Mouse (Mus musculus) midbrain, embryonic 12.5 days (tissue): ENCODE data around the gene Arhgap4. TPM values are rescaled to one million over a fixed set of nuclear protein-coding genes. Genes with fewer than 3 reads are reported as not detected.

Experiments
- ATAC-seq: fragments of 200-750 bp; cut with Nextera tagmentation; 2 replicates; pipeline ENCODE4 v1.8.0; 2017; ENCODE audit warnings: low read depth, moderate TSS enrichment, moderate library complexity; ENCODE audit not compliant: low FRiP score
- H3K27ac ChIP-seq: fragments of 300-500 bp; sonication (generic); replicated peaks from 2 replicates; pipeline ENCODE4 v1.5.1; 2016; ENCODE audit warnings: mild to moderate bottlenecking
- H3K27me3 ChIP-seq: fragments of 300-500 bp; sonication (generic); 2 replicates; pipeline ENCODE4 v1.6.1; 2016; ENCODE audit warnings: mild to moderate bottlenecking
- H3K36me3 ChIP-seq: fragments of 300-500 bp; sonication (generic); 2 replicates; pipeline ENCODE4 v1.6.1; 2016
- H3K4me1 ChIP-seq: fragments of 300-500 bp; sonication (generic); 2 replicates; pipeline ENCODE4 v1.6.1; 2016
- H3K4me2 ChIP-seq: fragments of 300-500 bp; sonication (generic); replicated peaks from 2 replicates; pipeline ENCODE4 v1.6.1; 2016; ENCODE audit warnings: mild to moderate bottlenecking, moderate library complexity
- H3K4me3 ChIP-seq: fragments of 300-500 bp; sonication (generic); 2 replicates; pipeline ENCODE4 v1.5.1; 2016; ENCODE audit warnings: mild to moderate bottlenecking
- H3K9ac ChIP-seq: fragments of 300-500 bp; sonication (generic); replicated peaks from 2 replicates; pipeline ENCODE4 v1.6.1; 2016; ENCODE audit warnings: mild to moderate bottlenecking, moderate library complexity
- H3K9me3 ChIP-seq: fragments of 300-500 bp; sonication (generic); 2 replicates; pipeline ENCODE4 v1.6.1; 2016; ENCODE audit warnings: mild to moderate bottlenecking
- WGBS: fragments of 180-500 bp; shearing (Covaris S2); methylation state at CpG from one replicate; pipeline ENCODE4 v1.1.7; 2016; 5-methylcytosine and 5-hydroxymethylcytosine counted together
- polyA plus RNA-seq: library from polyadenylated mRNA; unstranded; fragments of >200 nt; fragmentation: Nextera tagmentation; extraction: Ambion mirVana; gene quantifications from 2 replicates; pipeline ENCODE4 v1.2.1, GENCODE M21; 2016

Arhgap4 gene
- polyA plus RNA-seq, 1 experiment from 2014 or later = 2.8 TPM

DNA sequence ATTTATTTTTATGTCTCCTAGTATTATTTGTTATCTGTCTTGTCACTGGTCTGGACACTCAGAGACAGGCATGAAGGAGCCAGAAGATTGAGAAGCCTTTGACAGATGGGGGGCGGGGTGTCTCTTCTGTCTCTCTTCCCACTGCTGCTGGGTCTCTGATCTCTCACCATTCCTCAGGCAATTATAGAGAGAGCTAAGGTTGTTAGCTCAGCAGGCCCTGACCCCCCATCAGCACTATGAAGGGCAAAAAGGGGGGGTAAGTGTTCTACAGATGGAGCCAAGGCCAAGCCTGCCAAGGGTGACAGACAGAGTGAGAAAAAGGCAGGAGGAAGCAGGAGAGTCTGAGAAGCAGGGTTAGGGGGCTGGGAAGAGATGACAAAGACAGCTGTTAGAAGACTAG is 49.7 kb downstream of the Arhgap4 start:
- no peaks in the 10 kb centered on the region for H3K36me3 ChIP-seq
- no peak overlapping the region for H3K4me2 ChIP-seq
- 57% methylated on average over 1 of the region's 1 CpGs for WGBS
- peaks cover 10% of the 10 kb centered on the region; the same call in 1 of the 2 replicates for H3K4me1 ChIP-seq
- ATAC-seq = 0 out of 2 replicates have a peak, but pooled peaks have one; percentile 27
- no peak overlapping the region for H3K27ac ChIP-seq
- H3K27me3 ChIP-seq = no peaks in the 10 kb centered on the region
- H3K9ac ChIP-seq = no peak overlapping the region
- H3K9me3 ChIP-seq = no peaks in the 10 kb centered on the region
- H3K4me3 ChIP-seq = no peak overlapping the region

DNA sequence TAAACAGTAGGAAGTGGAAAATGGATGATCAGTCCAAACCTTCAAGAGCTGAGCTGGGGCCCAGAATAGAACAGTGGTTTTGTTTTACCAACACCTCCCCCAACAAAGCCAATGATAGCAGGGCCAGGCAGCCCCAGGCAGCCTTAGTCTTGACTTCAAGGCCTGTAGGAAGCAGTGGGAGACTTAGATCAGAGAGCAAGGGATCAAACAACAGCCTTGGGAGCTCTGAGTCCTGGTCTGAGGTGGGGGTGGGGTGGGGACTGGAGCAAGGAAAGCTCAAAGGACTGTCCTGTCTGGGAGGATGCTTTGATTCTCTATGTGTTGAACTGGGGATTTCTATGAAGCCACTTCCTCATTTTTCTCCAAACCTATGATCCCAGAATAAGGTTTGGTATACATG is 50.2 kb downstream of the Arhgap4 start:
- no peaks in the 10 kb centered on the region for H3K9me3 ChIP-seq
- H3K4me2 ChIP-seq = no peak overlapping the region
- no peak overlapping the region for H3K4me3 ChIP-seq
- H3K27ac ChIP-seq = no peak overlapping the region
- no peaks in the 10 kb centered on the region for H3K27me3 ChIP-seq
- no peak overlapping the region for H3K9ac ChIP-seq
- H3K36me3 ChIP-seq = no peaks in the 10 kb centered on the region
- no peak for ATAC-seq
- peaks cover 14% of the 10 kb centered on the region; the same call in 1 of the 2 replicates for H3K4me1 ChIP-seq

DNA sequence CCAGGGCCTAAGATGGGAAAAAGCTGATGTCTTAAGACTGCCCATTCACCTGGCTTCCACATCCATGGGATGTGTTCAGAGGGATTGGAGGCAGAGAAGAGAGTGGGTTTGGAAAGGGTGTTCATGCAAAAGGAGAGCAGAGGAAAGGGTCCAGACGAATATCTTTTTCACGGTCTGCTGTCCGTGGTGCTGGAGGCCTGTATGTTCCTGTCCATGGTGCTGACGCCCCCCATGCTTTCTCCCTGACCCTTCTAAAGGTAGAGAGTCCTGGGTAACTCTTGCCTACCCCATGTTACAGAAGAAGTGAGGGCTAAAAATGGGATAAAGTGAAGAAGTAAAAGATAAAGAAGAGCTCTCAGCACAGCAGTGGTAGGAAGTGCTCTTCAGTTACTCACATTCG is 52.3 kb downstream of the Arhgap4 start:
- ATAC-seq = no peak
- Histone ChIP-seq H3K36me3 (no peaks in the 10 kb centered on the region), H3K4me2 (no peak overlapping the region), H3K4me3 (no peak overlapping the region), H3K9me3 (no peaks in the 10 kb centered on the region), H3K4me1 (peaks cover 30% of the 10 kb centered on the region), H3K27me3 (no peaks in the 10 kb centered on the region), H3K9ac (no peak overlapping the region), H3K27ac (no peak overlapping the region)
- WGBS = 22% methylated on average over 5 of the region's 5 CpGs

DNA sequence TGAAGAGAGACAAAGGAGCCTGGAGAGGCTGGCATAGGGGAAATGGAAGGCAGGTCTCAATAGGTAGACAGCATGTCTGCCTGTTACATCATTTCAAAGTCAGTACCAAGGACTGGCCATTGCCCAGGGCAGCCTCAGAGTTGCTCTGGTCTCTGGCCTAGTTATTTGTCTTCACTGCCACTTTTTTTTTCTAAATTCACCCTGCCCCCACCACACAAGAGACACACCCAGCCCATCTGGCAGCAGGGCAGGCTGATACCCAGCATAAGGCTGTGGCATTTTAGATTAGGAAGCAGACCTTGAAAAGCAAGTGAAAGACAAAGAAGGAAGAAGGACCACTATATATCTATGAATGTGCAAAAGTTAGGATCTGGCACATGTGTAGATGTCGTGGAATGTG is 53.8 kb downstream of the Arhgap4 start:
- Histone ChIP-seq H3K4me2 (no peak overlapping the region), H3K27ac (peak overlapping the region; percentile 63), H3K9me3 (no peaks in the 10 kb centered on the region), H3K36me3 (no peaks in the 10 kb centered on the region), H3K27me3 (no peaks in the 10 kb centered on the region), H3K4me3 (no peak overlapping the region), H3K9ac (no peak overlapping the region), H3K4me1 (peaks cover 32% of the 10 kb centered on the region)
- no peak for ATAC-seq
- 67% methylated on average over 1 of the region's 1 CpGs for WGBS

DNA sequence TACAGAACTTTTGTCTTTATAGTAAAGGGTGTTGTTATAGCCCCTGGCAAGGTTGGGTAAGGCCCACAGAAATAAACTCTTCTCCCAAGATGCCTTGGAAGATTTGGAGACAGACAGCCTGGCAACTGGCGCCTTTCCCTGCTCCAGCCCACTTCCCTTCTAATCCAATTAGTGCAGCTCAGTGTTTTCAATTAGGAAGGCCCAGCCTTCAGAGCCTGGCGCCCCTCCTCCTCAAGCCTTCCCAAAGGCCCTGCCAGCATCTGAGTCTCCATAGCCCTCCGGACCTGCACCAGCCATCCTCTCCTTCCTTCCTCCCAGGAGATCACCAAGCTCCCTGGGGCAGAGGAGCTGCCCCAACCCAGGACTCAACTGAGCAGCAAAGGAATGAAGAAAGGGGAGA is 54.4 kb downstream of the Arhgap4 start:
- no peaks in the 10 kb centered on the region for H3K9me3 ChIP-seq
- H3K4me2 ChIP-seq = 0 out of 2 replicates have a peak overlapping the region, but pooled peaks have one; percentile 1
- WGBS = 16% methylated on average over 3 of the region's 3 CpGs
- ATAC-seq = peak; percentile 65
- no peaks in the 10 kb centered on the region for H3K27me3 ChIP-seq
- H3K9ac ChIP-seq = no peak overlapping the region
- H3K27ac ChIP-seq = peak overlapping the region; percentile 63
- H3K36me3 ChIP-seq = no peaks in the 10 kb centered on the region
- peaks cover 32% of the 10 kb centered on the region for H3K4me1 ChIP-seq
- no peak overlapping the region for H3K4me3 ChIP-seq

DNA sequence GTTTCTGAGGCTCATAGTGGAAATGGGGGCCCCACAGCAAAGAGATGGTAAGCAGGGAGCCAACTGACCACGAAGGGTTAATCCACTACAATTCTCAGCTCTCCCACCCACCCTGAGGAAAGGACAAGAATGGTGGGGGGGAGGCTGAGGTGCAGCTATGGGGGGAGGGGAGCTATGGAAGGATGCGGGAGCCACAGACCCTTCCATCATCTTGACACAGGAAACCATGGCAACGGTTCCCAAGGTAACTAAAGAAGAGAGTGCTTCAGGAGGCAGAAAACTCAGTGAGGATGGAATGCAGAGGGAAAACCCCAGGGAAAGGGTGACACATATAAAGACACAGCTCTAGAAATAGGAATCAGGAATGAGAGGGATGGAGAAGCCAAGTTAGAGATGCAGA is 57.0 kb downstream of the Arhgap4 start:
- Histone ChIP-seq H3K4me3 (no peak overlapping the region), H3K36me3 (no peaks in the 10 kb centered on the region), H3K27me3 (no peaks in the 10 kb centered on the region), H3K9me3 (no peaks in the 10 kb centered on the region), H3K27ac (peak overlapping the region; percentile 65), H3K4me2 (no peak overlapping the region), H3K4me1 (peaks cover 32% of the 10 kb centered on the region), H3K9ac (no peak overlapping the region)
- 47% methylated on average over 3 of the region's 3 CpGs for WGBS
- peak; percentile 82 for ATAC-seq

DNA sequence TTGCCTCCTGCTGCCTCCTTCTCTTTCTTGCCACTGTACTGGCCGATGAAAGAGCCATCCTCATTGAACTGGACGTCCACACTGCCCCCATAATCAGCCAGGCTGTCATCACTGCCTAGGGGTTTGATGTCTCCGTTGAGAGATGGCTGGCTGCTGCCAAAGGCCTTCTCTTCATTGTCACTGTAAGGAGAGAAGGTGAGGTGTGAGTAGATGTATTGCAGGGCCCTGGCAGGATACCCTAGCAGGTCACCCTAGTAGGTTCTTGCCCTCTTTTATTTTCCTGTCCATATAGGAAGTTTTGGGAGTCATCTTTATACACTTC is 66.6 kb downstream of the Arhgap4 start:
- no peaks in the 10 kb centered on the region for H3K27me3 ChIP-seq

DNA sequence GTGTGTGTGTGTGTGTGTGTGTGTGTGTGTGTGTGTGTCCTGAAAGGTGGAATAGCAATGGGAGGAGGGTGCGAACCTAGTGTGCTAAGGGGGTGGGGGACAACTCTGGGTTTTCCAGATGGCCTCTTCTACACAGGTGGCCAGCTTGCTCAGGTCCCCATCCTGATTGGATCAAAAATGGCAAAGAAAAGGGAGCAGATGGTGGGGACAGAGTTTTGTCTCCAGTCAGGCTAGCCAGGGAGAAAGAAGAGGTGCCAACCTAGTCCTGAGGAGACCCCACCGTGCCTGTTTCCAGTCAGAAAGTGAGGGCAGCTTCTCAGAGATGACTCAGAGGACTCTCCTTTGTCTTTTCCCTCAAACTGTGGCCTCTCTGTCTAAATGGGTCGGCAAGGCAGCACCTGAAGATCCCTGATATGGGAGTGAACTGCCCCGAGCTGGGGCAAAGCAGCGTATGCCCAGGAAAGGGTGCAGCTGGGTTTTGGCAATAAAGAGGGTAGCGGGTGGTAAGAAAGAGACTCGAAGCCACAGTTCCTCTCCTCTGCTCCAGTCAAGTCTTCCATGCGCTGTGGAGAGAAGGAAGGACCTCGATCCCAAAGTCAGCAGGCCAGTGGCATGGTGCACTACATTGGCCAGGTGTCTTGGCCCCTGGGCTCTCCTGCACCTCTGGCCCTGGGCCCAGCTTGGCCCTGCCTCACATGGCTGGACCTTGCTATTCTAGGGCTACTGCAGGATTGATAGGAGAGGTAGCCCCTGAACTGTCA is 67.2 kb downstream of the Arhgap4 start:
- H3K4me2 ChIP-seq = no peak overlapping the region
- no peak overlapping the region for H3K4me3 ChIP-seq
- H3K9me3 ChIP-seq = no peaks in the 10 kb centered on the region
- H3K27ac ChIP-seq = no peak overlapping the region
- no peak for ATAC-seq
- WGBS = 87% methylated on average over 8 of the region's 9 CpGs
- H3K9ac ChIP-seq = no peak overlapping the region
- H3K4me1 ChIP-seq = no peaks in the 10 kb centered on the region
- H3K27me3 ChIP-seq = no peaks in the 10 kb centered on the region
- H3K36me3 ChIP-seq = no peaks in the 10 kb centered on the region

More for the DNA sequence above, 66.6 kb downstream of the Arhgap4 start:
- no peaks in the 10 kb centered on the region for H3K36me3 ChIP-seq
- no peaks in the 10 kb centered on the region for H3K4me1 ChIP-seq
- ATAC-seq = no peak
- H3K4me2 ChIP-seq = no peak overlapping the region
- WGBS = 80% methylated on average over 3 of the region's 3 CpGs
- H3K27ac ChIP-seq = no peak overlapping the region
- no peak overlapping the region for H3K4me3 ChIP-seq
- no peak overlapping the region for H3K9ac ChIP-seq
- H3K9me3 ChIP-seq = no peaks in the 10 kb centered on the region

Other genes with a start within 250 kb of the Arhgap4 start
- gene Slc6a8, start 248.7 kb downstream of the Arhgap4 start, polyA plus RNA-seq = 7.3 and 7.7 TPM in 2 replicates
- 117 and 119 TPM in 2 replicates for gene Bcap31, start 205.7 kb downstream of the Arhgap4 start, polyA plus RNA-seq
- gene Abcd1, start 205.3 kb downstream of the Arhgap4 start, polyA plus RNA-seq = 10.2 and 13.7 TPM in 2 replicates
- 0.11 and 0.16 TPM in 2 replicates for gene Plxnb3, start 164.8 kb downstream of the Arhgap4 start, polyA plus RNA-seq
- gene Srpk3, start 147.5 kb downstream of the Arhgap4 start, polyA plus RNA-seq = 1.1 and 1.4 TPM in 2 replicates
- gene Idh3g, start 135.0 kb downstream of the Arhgap4 start, polyA plus RNA-seq = 166 and 169 TPM in 2 replicates
- 118 and 119 TPM in 2 replicates for gene Ssr4, start 134.8 kb downstream of the Arhgap4 start, polyA plus RNA-seq
- 2.4 and 2.5 TPM in 2 replicates for gene Pdzd4, start 96.9 kb downstream of the Arhgap4 start, polyA plus RNA-seq
- 0.30 and 0.34 TPM in 2 replicates for gene Avpr2, start 29.8 kb downstream of the Arhgap4 start, polyA plus RNA-seq
- gene L1cam, start 25.8 kb downstream of the Arhgap4 start, polyA plus RNA-seq = 34.9 and 42.6 TPM in 2 replicates
- gene Naa10, start 74 bp upstream of the Arhgap4 start, polyA plus RNA-seq = 119 and 123 TPM in 2 replicates
- 13.4 and 14.9 TPM in 2 replicates for gene Renbp, start 9.0 kb upstream of the Arhgap4 start, polyA plus RNA-seq
- 81.9 and 88.5 TPM in 2 replicates for gene Hcfc1, start 44.5 kb upstream of the Arhgap4 start, polyA plus RNA-seq
- 56.9 and 59.7 TPM in 2 replicates for gene Irak1, start 102.0 kb upstream of the Arhgap4 start, polyA plus RNA-seq
- not detected in 2 replicates for gene Opn1mw, start 205.6 kb upstream of the Arhgap4 start, polyA plus RNA-seq
- 17.8 and 19.7 TPM in 2 replicates for gene Mecp2, start 213.5 kb upstream of the Arhgap4 start, polyA plus RNA-seq
- not detected in 2 replicates for gene Tex28, start 246.0 kb upstream of the Arhgap4 start, polyA plus RNA-seq